Mouse (Mus musculus) CH12.LX (cell line): ENCODE data around the gene Rabggta. TPM values are rescaled to one million over a fixed set of nuclear protein-coding genes. Genes with fewer than 3 reads are reported as not detected.
A peak's percentile ranks its signal among the peaks of the same experiment; 100 is the strongest.

Experiments
- DNase-seq: peaks from one replicate; pipeline ENCODE4 v3.0.0-alpha.2; 2013; ENCODE audit errors: extremely low read depth
- H3K27ac ChIP-seq: 2 replicates; pipeline ENCODE4 v1.5.1; 2012; ENCODE audit warnings: low read depth, mild to moderate bottlenecking, control low read depth, moderate library complexity; ENCODE audit not compliant: insufficient read depth
- H3K27me3 ChIP-seq: replicated peaks from 2 replicates; pipeline ENCODE3; 2012; ENCODE audit warnings: inconsistent platforms
- H3K36me3 ChIP-seq, 2 experiments: replicated peaks in 1 of 2; 2 replicates each; pipeline versions ENCODE3 to v1.6.1; 2012; ENCODE audit warnings: inconsistent platforms in 1 of 2, low read length in 1 of 2, mild to moderate bottlenecking in 1 of 2, mixed read lengths in 1 of 2, moderate library complexity in 1 of 2; ENCODE audit not compliant: control insufficient read depth in 1 of 2, insufficient read depth in 1 of 2
- H3K4me1 ChIP-seq, 2 experiments: 2 replicates each; pipeline ENCODE4 v1.6.1; 2012; ENCODE audit warnings: inconsistent platforms in 1 of 2, moderate library complexity in 1 of 2; ENCODE audit not compliant: insufficient read depth in 2 of 2, control insufficient read depth in 1 of 2
- H3K4me2 ChIP-seq: 2 replicates; pipeline ENCODE4 v1.6.1; 2012; ENCODE audit warnings: low read depth, mild to moderate bottlenecking, control low read depth; ENCODE audit not compliant: poor library complexity, insufficient read depth, severe bottlenecking
- H3K4me3 ChIP-seq, 3 experiments: fragments of 150-350 bp in 1 of 3; sonication (generic) in 1 of 3; replicated peaks in 1 of 3; 2 replicates each; pipeline versions ENCODE3 to v1.5.1; 2011 to 2012; ENCODE audit warnings: low read depth in 2 of 3, low read length in 2 of 3, mild to moderate bottlenecking in 2 of 3, moderate library complexity in 2 of 3, control low read depth in 1 of 3, improper control_type of control experiment in 1 of 3, inconsistent platforms in 1 of 3, mixed read lengths in 1 of 3; ENCODE audit not compliant: poor library complexity in 1 of 3
- H3K79me2 ChIP-seq: replicated peaks from 2 replicates; pipeline ENCODE4 v1.6.1; 2012; ENCODE audit warnings: mild to moderate bottlenecking, moderate library complexity; ENCODE audit not compliant: control insufficient read depth, poor library complexity, insufficient read depth, severe bottlenecking; ENCODE audit errors: extremely low read depth
- H3K9ac ChIP-seq: 2 replicates; pipeline ENCODE4 v1.6.1; 2012; ENCODE audit warnings: low read depth, mild to moderate bottlenecking, control low read depth, moderate library complexity; ENCODE audit not compliant: insufficient read depth
- H3K9me3 ChIP-seq: replicated peaks from 2 replicates; pipeline ENCODE3; 2012; ENCODE audit warnings: low read length, inconsistent platforms, mixed read lengths
- BHLHE40 ChIP-seq: IDR thresholded peaks from 2 replicates; pipeline ENCODE4 v1.6.1; 2011; ENCODE audit warnings: mild to moderate bottlenecking, low read depth, low read length, improper control_type of control experiment
- CHD1 ChIP-seq: IDR thresholded peaks from 2 replicates; pipeline ENCODE4 v1.6.1; 2012; ENCODE audit warnings: low read depth, low read length, improper control_type of control experiment, inconsistent platforms
- EP300 ChIP-seq: IDR thresholded peaks from 2 replicates; pipeline ENCODE4 v1.6.1; 2011; ENCODE audit warnings: low read length, improper control_type of control experiment
- ETS1 ChIP-seq: conservative IDR thresholded peaks from 2 replicates; pipeline ENCODE4 v1.6.1; 2012; ENCODE audit warnings: low read depth, mild to moderate bottlenecking, inconsistent platforms, low read length, improper control_type of control experiment, moderate library complexity
- GABPA ChIP-seq: IDR thresholded peaks from 2 replicates; pipeline ENCODE4 v1.6.1; 2012; ENCODE audit warnings: low read depth, low read length, improper control_type of control experiment, inconsistent platforms; ENCODE audit not compliant: insufficient replicate concordance
- HCFC1 ChIP-seq: IDR thresholded peaks from 2 replicates; pipeline ENCODE4 v1.6.1; 2012; ENCODE audit warnings: low read depth, mild to moderate bottlenecking, inconsistent platforms, low read length, improper control_type of control experiment
- JUN ChIP-seq: IDR thresholded peaks from 2 replicates; pipeline ENCODE4 v1.6.1; 2011; ENCODE audit warnings: low read depth, mild to moderate bottlenecking, low read length, improper control_type of control experiment, moderate library complexity; ENCODE audit not compliant: insufficient read depth
- JUND ChIP-seq: conservative IDR thresholded peaks from 2 replicates; pipeline ENCODE4 v1.6.1; 2011; ENCODE audit warnings: low read depth, low read length, improper control_type of control experiment
- KAT2A ChIP-seq: IDR thresholded peaks from 2 replicates; pipeline ENCODE4 v1.6.1; 2012; ENCODE audit warnings: low read length, improper control_type of control experiment, inconsistent platforms; ENCODE audit not compliant: insufficient replicate concordance
- MAFK ChIP-seq: IDR thresholded peaks from 2 replicates; pipeline ENCODE4 v1.6.1; 2011; ENCODE audit warnings: low read length, improper control_type of control experiment; ENCODE audit not compliant: insufficient replicate concordance
- MAX ChIP-seq: IDR thresholded peaks from 2 replicates; pipeline ENCODE4 v1.6.1; 2011; ENCODE audit warnings: low read length, improper control_type of control experiment
- MYC ChIP-seq: IDR thresholded peaks from 2 replicates; pipeline ENCODE4 v1.6.1; 2011; ENCODE audit warnings: low read depth, mild to moderate bottlenecking, improper control_type of control experiment, low read length
- NELFE ChIP-seq: IDR thresholded peaks from 2 replicates; pipeline ENCODE4 v1.6.1; 2011; ENCODE audit warnings: low read depth, low read length, improper control_type of control experiment
- POLR2A ChIP-seq: IDR thresholded peaks from 2 replicates; pipeline ENCODE4 v1.6.1; 2011; ENCODE audit warnings: low read depth, mild to moderate bottlenecking, improper control_type of control experiment, low read length
- RAD21 ChIP-seq: IDR thresholded peaks from 2 replicates; pipeline ENCODE4 v1.6.1; 2011; ENCODE audit warnings: low read depth, mild to moderate bottlenecking, low read length, improper control_type of control experiment, moderate library complexity
- RCOR1 ChIP-seq: conservative IDR thresholded peaks from 2 replicates; pipeline ENCODE4 v1.6.1; 2012; ENCODE audit warnings: low read depth, mild to moderate bottlenecking, inconsistent platforms, low read length, improper control_type of control experiment
- SIN3A ChIP-seq: IDR thresholded peaks from 2 replicates; pipeline ENCODE4 v1.6.1; 2012; ENCODE audit warnings: low read length, improper control_type of control experiment, inconsistent platforms
- SMC3 ChIP-seq: IDR thresholded peaks from 2 replicates; pipeline ENCODE4 v1.6.1; 2011; ENCODE audit warnings: low read depth, low read length, improper control_type of control experiment
- TBP ChIP-seq: conservative IDR thresholded peaks from 2 replicates; pipeline ENCODE4 v1.6.1; 2011; ENCODE audit warnings: low read depth, low read length, improper control_type of control experiment
- USF1 ChIP-seq: IDR thresholded peaks from 2 replicates; pipeline ENCODE4 v1.6.1; 2014; ENCODE audit warnings: low read depth, mild to moderate bottlenecking, inconsistent platforms, low read length, improper control_type of control experiment
- ZC3H11A ChIP-seq: IDR thresholded peaks from 2 replicates; pipeline ENCODE4 v1.6.1; 2012; ENCODE audit warnings: low read depth, mild to moderate bottlenecking, inconsistent platforms, low read length, improper control_type of control experiment
- ZMIZ1 ChIP-seq: IDR thresholded peaks from 2 replicates; pipeline ENCODE4 v1.6.1; 2012; ENCODE audit warnings: low read depth, mild to moderate bottlenecking, inconsistent platforms, low read length, improper control_type of control experiment
- dilution Hi-C: fragments of 300-500 bp; cut with MboI; formaldehyde crosslinking; loops from 2 replicates; pipeline ENCODE4 v1.14.3; 2020; ENCODE audit warnings: low sequenced_read_pairs; ENCODE audit not compliant: extremely low pct_unique_long_range_greater_than_20kb, extremely low pct_ligation_motif_present
- in situ Hi-C: fragments of 300-500 bp; cut with MboI; formaldehyde crosslinking; loops from 3 replicates; pipeline ENCODE4 v1.14.3; 2019; ENCODE audit warnings: low sequenced_read_pairs, low pct_ligation_motif_present, low pct_unique_long_range_greater_than_20kb, mixed read lengths
- polyA plus RNA-seq: library from polyadenylated mRNA; unstranded; fragments of >175 nt; gene quantifications from 2 replicates; pipeline ENCODE4 v1.2.1, GENCODE M21; 2012; ENCODE audit warnings: low read depth; ENCODE audit not compliant: insufficient read length
- total RNA-seq, 2 experiments: library from RNA; depleted of rRNA; stranded (reverse); fragments of 300-350 nt in 1 of 2; fragments of >200 nt in 1 of 2; gene quantifications; 2 replicates each; pipeline ENCODE4 v1.2.3; 2012 to 2014

Gene Rabggta
- total and polyA plus RNA-seq, 3 experiments = 13.9 to 21.9 (median 16.2) TPM

GRCm38 (mm10) chr14:55721076-55721475 is 987 bp downstream of the Rabggta start:
- Histone ChIP-seq H3K9me3 (no peaks in the 10 kb centered on the region), H3K27me3 (peaks cover 4% of the 10 kb centered on the region), H3K9ac (peak overlapping the region; percentile 62; the same call in 1 of the 2 replicates), H3K27ac (no peak overlapping the region), H3K79me2 (no peaks in the 10 kb centered on the region), H3K4me3 (peak overlapping the region; percentile 44 to 84 (median 65)), H3K4me1 (peaks cover 15 to 40% of the 10 kb centered on the region in 2 experiments), H3K36me3 (peaks cover 34 to 46% of the 10 kb centered on the region in 2 experiments), H3K4me2 (peak overlapping the region; percentile 58)
- no peak for DNase-seq
- in situ Hi-C loops = no loop called here
- TF ChIP-seq JUND (no peak), KAT2A (no peak), HCFC1 (no peak)
- dilution Hi-C loops = no loop called here

GRCm38 (mm10) chr14:55720666-55721065 is 1.4 kb downstream of the Rabggta start:
- no peak for TF ChIP-seq EP300
- TF ChIP-seq MAX = no peak
- no peak for TF ChIP-seq POLR2A
- TF ChIP-seq TBP = no peak
- no peak for TF ChIP-seq ETS1
- TF ChIP-seq MAFK = no peak
- no peak for TF ChIP-seq SIN3A
- TF ChIP-seq GABPA = no peak
- TF ChIP-seq BHLHE40 = no peak
- TF ChIP-seq SMC3 = no peak
- no peak for TF ChIP-seq HCFC1
- no peak for TF ChIP-seq RCOR1
- no peak for TF ChIP-seq ZC3H11A
- no peak for TF ChIP-seq JUN
- TF ChIP-seq ZMIZ1 = no peak
- TF ChIP-seq MYC = no peak
- TF ChIP-seq USF1 = no peak
- no peak for TF ChIP-seq RAD21
- no peak for TF ChIP-seq CHD1
- TF ChIP-seq NELFE = no peak
- dilution Hi-C loops (no loop called here), in situ Hi-C loops (no loop called here)
- H3K9me3 ChIP-seq = no peaks in the 10 kb centered on the region
- no peak overlapping the region for H3K4me2 ChIP-seq
- peaks cover 4% of the 10 kb centered on the region for H3K27me3 ChIP-seq
- H3K27ac ChIP-seq = no peak overlapping the region
- peaks cover 15 to 40% of the 10 kb centered on the region in 2 experiments for H3K4me1 ChIP-seq
- no peak overlapping the region for H3K4me3 ChIP-seq
- DNase-seq = no peak
- no peak overlapping the region for H3K9ac ChIP-seq
- H3K36me3 ChIP-seq = peaks cover 35 to 48% of the 10 kb centered on the region in 2 experiments
- no peaks in the 10 kb centered on the region for H3K79me2 ChIP-seq
